Mouse (Mus musculus) megakaryocyte progenitor cell, adult 5-6 weeks (primary cell): Measurements from ENCODE around the gene Olfr486. TPM values are rescaled to one million over a fixed set of nuclear protein-coding genes. Genes with fewer than 3 reads are reported as not detected.
"Not testable (repeated sequence)": the region's sequence is repeated elsewhere in the genome, so short reads cannot be mapped to it uniquely, and the experiment has no call there.

Experiments used
- ATAC-seq: replicated peaks from 2 replicates; pipeline ENCODE4 v1.8.0; 2016; ENCODE audit warnings: mild to moderate bottlenecking, moderate TSS enrichment, inconsistent platforms; ENCODE audit not compliant: poor library complexity
- total RNA-seq, 2 experiments: library from RNA; stranded (forward) in 1 of 2; stranded (reverse) in 1 of 2; fragments of 157-497, 149-512 nt in 1 of 2; fragments of 200-1000 nt in 1 of 2; gene quantifications; 2 replicates each; pipeline versions ENCODE4 v1.2.3 to v1.2.4; 2015 to 2017

Olfr486 gene
- not detected in 2 replicates for total RNA-seq (2015)
- total RNA-seq (2017), result not detected in 2 replicates

GRCm38 (mm10) chr7:108172642-108173041 lies at the start of gene Olfr486:
Gene Olfr486, minus strand, starts transcription at chr7:108172742.
- not testable (repeated sequence) for ATAC-seq

GRCm38 (mm10) chr7:108214536-108214935 lies 42.0 kb upstream of the Olfr486 start, which contains the start of gene Olfr487:
Gene Olfr487, minus strand, starts transcription at chr7:108214636.
- not testable (repeated sequence) for ATAC-seq

GRCm38 (mm10) chr7:108196938-108197337 lies 24.4 kb upstream of the Olfr486 start:
- ATAC-seq, result no peak

- ATAC-seq, result not testable (repeated sequence)
Measured at GRCm38 (mm10) chr7:108196337-108196736, 23.8 kb upstream of the Olfr486 start.

- ATAC-seq, result not testable (repeated sequence)
Measured at GRCm38 (mm10) chr7:108192714-108193113, 20.2 kb upstream of the Olfr486 start.

- ATAC-seq, result not testable (repeated sequence)
Measured at GRCm38 (mm10) chr7:108191196-108191595, 18.7 kb upstream of the Olfr486 start.

- ATAC-seq, result not testable (repeated sequence)
Measured at GRCm38 (mm10) chr7:108185237-108185636, 12.7 kb upstream of the Olfr486 start.

- not testable (repeated sequence) for ATAC-seq
Measured at GRCm38 (mm10) chr7:108184401-108184800, 11.9 kb upstream of the Olfr486 start.

GRCm38 (mm10) chr7:108159771-108160170 lies 12.8 kb downstream of the Olfr486 start, which contains the start of gene Olfr485:
Gene Olfr485, minus strand, starts transcription at chr7:108159871.
- no peak for ATAC-seq

GRCm38 (mm10) chr7:108127349-108127748 lies 45.2 kb downstream of the Olfr486 start, which contains the start of gene Olfr484:
Gene Olfr484, minus strand, starts transcription at chr7:108127449.
- ATAC-seq, result no peak

Other genes starting within 250 kb of the Olfr486 start
- not detected in 2 replicates for gene Olfr473, start 242.3 kb downstream of the Olfr486 start, total RNA-seq (2015)
- not detected in 2 replicates for gene Olfr473, start 242.3 kb downstream of the Olfr486 start, total RNA-seq (2017)
- gene Olfr474, start 218.1 kb downstream of the Olfr486 start, total RNA-seq (2015), result not detected in 2 replicates
- gene Olfr474, start 218.1 kb downstream of the Olfr486 start, total RNA-seq (2017), result not detected in 2 replicates
- gene Olfr476, start 207.9 kb downstream of the Olfr486 start, total RNA-seq (2015), result not detected in 2 replicates
- gene Olfr476, start 207.9 kb downstream of the Olfr486 start, total RNA-seq (2017), result not detected in 2 replicates
- not detected in 2 replicates for gene Olfr477, start 186.0 kb downstream of the Olfr486 start, total RNA-seq (2015)
- not detected in 2 replicates for gene Olfr477, start 186.0 kb downstream of the Olfr486 start, total RNA-seq (2017)
- gene Olfr478, start 138.8 kb downstream of the Olfr486 start, total RNA-seq (2015), result not detected in 2 replicates
- not detected in 2 replicates for gene Olfr478, start 138.8 kb downstream of the Olfr486 start, total RNA-seq (2017)
- gene Olfr479, start 122.0 kb downstream of the Olfr486 start, total RNA-seq (2015), result not detected in 2 replicates
- gene Olfr479, start 122.0 kb downstream of the Olfr486 start, total RNA-seq (2017), result not detected in 2 replicates
- not detected in 2 replicates for gene Olfr480, start 105.4 kb downstream of the Olfr486 start, total RNA-seq (2015)
- not detected in 2 replicates for gene Olfr480, start 105.4 kb downstream of the Olfr486 start, total RNA-seq (2017)
- not detected in 2 replicates for gene Olfr481, start 92.9 kb downstream of the Olfr486 start, total RNA-seq (2015)
- not detected in 2 replicates for gene Olfr481, start 92.9 kb downstream of the Olfr486 start, total RNA-seq (2017)
- not detected in 2 replicates for gene Olfr482, start 75.2 kb downstream of the Olfr486 start, total RNA-seq (2015)
- gene Olfr482, start 75.2 kb downstream of the Olfr486 start, total RNA-seq (2017), result 0.04 TPM in 1 of 2 replicates, not detected in the other
- not detected in 2 replicates for gene Olfr483, start 71.9 kb downstream of the Olfr486 start, total RNA-seq (2015)
- not detected in 2 replicates for gene Olfr483, start 71.9 kb downstream of the Olfr486 start, total RNA-seq (2017)
- gene Olfr484, start 45.3 kb downstream of the Olfr486 start, total RNA-seq (2015), result not detected in 2 replicates
- gene Olfr484, start 45.3 kb downstream of the Olfr486 start, total RNA-seq (2017), result not detected in 2 replicates
- gene Olfr485, start 12.9 kb downstream of the Olfr486 start, total RNA-seq (2015), result not detected in 2 replicates
- not detected in 2 replicates for gene Olfr485, start 12.9 kb downstream of the Olfr486 start, total RNA-seq (2017)
- gene Olfr487, start 41.9 kb upstream of the Olfr486 start, total RNA-seq (2015), result not detected in 2 replicates
- not detected in 2 replicates for gene Olfr487, start 41.9 kb upstream of the Olfr486 start, total RNA-seq (2017)
- not detected in 2 replicates for gene Olfr488, start 85.6 kb upstream of the Olfr486 start, total RNA-seq (2015)
- not detected in 2 replicates for gene Olfr488, start 85.6 kb upstream of the Olfr486 start, total RNA-seq (2017)
- gene Olfr490, start 116.2 kb upstream of the Olfr486 start, total RNA-seq (2015), result not detected in 2 replicates
- not detected in 2 replicates for gene Olfr490, start 116.2 kb upstream of the Olfr486 start, total RNA-seq (2017)
- not detected in 2 replicates for gene Olfr491, start 140.7 kb upstream of the Olfr486 start, total RNA-seq (2015)
- gene Olfr491, start 140.7 kb upstream of the Olfr486 start, total RNA-seq (2017), result not detected in 2 replicates
- gene Olfr492, start 150.9 kb upstream of the Olfr486 start, total RNA-seq (2015), result not detected in 2 replicates
- gene Olfr492, start 150.9 kb upstream of the Olfr486 start, total RNA-seq (2017), result not detected in 2 replicates
- not detected in 2 replicates for gene Olfr493, start 174.2 kb upstream of the Olfr486 start, total RNA-seq (2015)
- gene Olfr493, start 174.2 kb upstream of the Olfr486 start, total RNA-seq (2017), result not detected in 2 replicates
- gene Olfr494, start 192.6 kb upstream of the Olfr486 start, total RNA-seq (2015), result not detected in 2 replicates
- not detected in 2 replicates for gene Olfr494, start 192.6 kb upstream of the Olfr486 start, total RNA-seq (2017)
- gene Olfr495, start 220.4 kb upstream of the Olfr486 start, total RNA-seq (2015), result not detected in 2 replicates
- gene Olfr495, start 220.4 kb upstream of the Olfr486 start, total RNA-seq (2017), result not detected in 2 replicates
- gene Olfr497, start 247.7 kb upstream of the Olfr486 start, total RNA-seq (2015), result not detected in 2 replicates
- not detected in 2 replicates for gene Olfr497, start 247.7 kb upstream of the Olfr486 start, total RNA-seq (2017)